Mouse (Mus musculus) heart, embryonic 13.5 days (tissue): ENCODE results near the gene Cldn15. TPM values are rescaled to one million over a fixed set of nuclear protein-coding genes. Genes with fewer than 3 reads are reported as not detected.

Experiments
- ATAC-seq: fragments of 200-750 bp; cut with Nextera tagmentation; 2 replicates; pipeline ENCODE4 v1.8.0; 2017; ENCODE audit warnings: moderate TSS enrichment; ENCODE audit not compliant: insufficient number of reproducible peaks, low FRiP score, low TSS enrichment; ENCODE audit errors: extremely low read depth
- H3K27ac ChIP-seq: fragments of 300-500 bp; sonication (generic); replicated peaks from 2 replicates; pipeline ENCODE4 v1.5.1; 2015; ENCODE audit warnings: moderate library complexity, mild to moderate bottlenecking, inconsistent platforms
- H3K27me3 ChIP-seq: fragments of 300-500 bp; sonication (generic); replicated peaks from 2 replicates; pipeline ENCODE4 v1.6.1; 2015; ENCODE audit warnings: mild to moderate bottlenecking, inconsistent platforms
- H3K36me3 ChIP-seq: fragments of 300-500 bp; sonication (generic); 2 replicates; pipeline ENCODE4 v1.6.1; 2015; ENCODE audit warnings: mild to moderate bottlenecking, inconsistent platforms
- H3K4me1 ChIP-seq: fragments of 300-500 bp; sonication (generic); 2 replicates; pipeline ENCODE4 v1.6.1; 2015; ENCODE audit warnings: inconsistent platforms
- H3K4me2 ChIP-seq: fragments of 300-500 bp; sonication (generic); 2 replicates; pipeline ENCODE4 v1.6.1; 2015; ENCODE audit warnings: inconsistent platforms, mild to moderate bottlenecking, moderate library complexity
- H3K4me3 ChIP-seq: fragments of 300-500 bp; sonication (generic); 2 replicates; pipeline ENCODE4 v1.5.1; 2015; ENCODE audit warnings: moderate library complexity, mild to moderate bottlenecking, inconsistent platforms
- H3K9ac ChIP-seq: fragments of 300-500 bp; sonication (generic); 2 replicates; pipeline ENCODE4 v1.6.1; 2015; ENCODE audit warnings: inconsistent platforms, mild to moderate bottlenecking, moderate library complexity
- H3K9me3 ChIP-seq: fragments of 300-500 bp; sonication (generic); 2 replicates; pipeline ENCODE4 v1.6.1; 2016; ENCODE audit warnings: inconsistent platforms
- WGBS: fragments of 180-500 bp; shearing (Covaris S2); methylation state at CpG from one replicate; pipeline ENCODE4 v1.1.7; 2015; ENCODE audit warnings: mixed read lengths; 5-methylcytosine and 5-hydroxymethylcytosine counted together
- polyA plus RNA-seq: library from polyadenylated mRNA; unstranded; fragments of >200 nt; fragmentation: Nextera tagmentation; extraction: Ambion mirVana; gene quantifications from 2 replicates; pipeline ENCODE4 v1.2.1, GENCODE M21; 2015

Cldn15 gene
- polyA plus RNA-seq, 1 experiment from 2014 or later, result 4.3 TPM

- Histone ChIP-seq H3K9ac (peak overlapping the region; percentile 93), H3K9me3 (no peaks in the 10 kb centered on the region), H3K27ac (peak overlapping the region; percentile 85), H3K4me2 (peak overlapping the region; percentile 91), H3K4me1 (peaks cover 53% of the 10 kb centered on the region), H3K36me3 (peaks cover 37% of the 10 kb centered on the region), H3K4me3 (peak overlapping the region; percentile 78), H3K27me3 (no peaks in the 10 kb centered on the region)
- no peak for ATAC-seq
- WGBS, result 71% methylated on average over 8 of the region's 8 CpGs
Measured at GRCm38 (mm10) chr5:136962966-136963540, 3.4 kb upstream of the Cldn15 start.

GRCm38 (mm10) chr5:136965210-136965609 lies 1.2 kb upstream of the Cldn15 start:
- 0 out of 2 replicates have a peak overlapping the region, but pooled peaks have one; percentile 19 for H3K9ac ChIP-seq
- peaks cover 37% of the 10 kb centered on the region for H3K36me3 ChIP-seq
- H3K27me3 ChIP-seq, result no peaks in the 10 kb centered on the region
- H3K4me3 ChIP-seq, result no peak overlapping the region
- peak; percentile 38; the same call in 1 of the 2 replicates for ATAC-seq
- peak overlapping the region; percentile 84 for H3K27ac ChIP-seq
- peak overlapping the region; percentile 16; the same call in 1 of the 2 replicates for H3K4me2 ChIP-seq
- H3K9me3 ChIP-seq, result no peaks in the 10 kb centered on the region
- 68% methylated on average over 9 of the region's 9 CpGs for WGBS
- H3K4me1 ChIP-seq, result peaks cover 53% of the 10 kb centered on the region

- H3K27ac ChIP-seq, result peak overlapping the region; percentile 84
- H3K9me3 ChIP-seq, result no peaks in the 10 kb centered on the region
- H3K36me3 ChIP-seq, result peaks cover 37% of the 10 kb centered on the region
- 84% methylated on average over 8 of the region's 8 CpGs for WGBS
- peak overlapping the region; percentile 27 for H3K4me2 ChIP-seq
- H3K4me1 ChIP-seq, result peaks cover 53% of the 10 kb centered on the region
- H3K27me3 ChIP-seq, result no peaks in the 10 kb centered on the region
- no peak for ATAC-seq
- peak overlapping the region; percentile 71 for H3K9ac ChIP-seq
- H3K4me3 ChIP-seq, result no peak overlapping the region
Measured at GRCm38 (mm10) chr5:136965686-136966085, 730 bp upstream of the Cldn15 start.

- H3K9ac ChIP-seq, result peak overlapping the region; percentile 71
- peak overlapping the region; percentile 84 for H3K27ac ChIP-seq
- H3K9me3 ChIP-seq, result no peaks in the 10 kb centered on the region
- no peaks in the 10 kb centered on the region for H3K27me3 ChIP-seq
- H3K36me3 ChIP-seq, result peaks cover 37% of the 10 kb centered on the region
- peaks cover 47% of the 10 kb centered on the region for H3K4me1 ChIP-seq
- ATAC-seq, result no peak
- no peak overlapping the region for H3K4me2 ChIP-seq
- no peak overlapping the region for H3K4me3 ChIP-seq
- WGBS, result 86% methylated on average over 4 of the region's 4 CpGs
Measured at GRCm38 (mm10) chr5:136966861-136967455, 542 bp downstream of the Cldn15 start.

- Histone ChIP-seq H3K27me3 (no peaks in the 10 kb centered on the region), H3K9ac (no peak overlapping the region), H3K36me3 (peaks cover 37% of the 10 kb centered on the region), H3K4me2 (peak overlapping the region; percentile 13; the same call in 1 of the 2 replicates), H3K4me1 (peaks cover 47% of the 10 kb centered on the region), H3K27ac (peak overlapping the region; percentile 84), H3K9me3 (no peaks in the 10 kb centered on the region), H3K4me3 (no peak overlapping the region)
- no peak for ATAC-seq
- 51% methylated on average over 10 of the region's 10 CpGs for WGBS
Measured at GRCm38 (mm10) chr5:136967592-136967991, 1.2 kb downstream of the Cldn15 start.

- Histone ChIP-seq H3K36me3 (peaks cover 8% of the 10 kb centered on the region), H3K27me3 (no peaks in the 10 kb centered on the region), H3K4me2 (no peak overlapping the region), H3K9me3 (no peaks in the 10 kb centered on the region), H3K4me3 (no peak overlapping the region), H3K27ac (no peak overlapping the region), H3K4me1 (peaks cover 19% of the 10 kb centered on the region), H3K9ac (no peak overlapping the region)
- 52% methylated on average over 1 of the region's 1 CpGs for WGBS
- no peak for ATAC-seq
Measured at GRCm38 (mm10) chr5:136970703-136971102, 4.3 kb downstream of the Cldn15 start.

GRCm38 (mm10) chr5:136973670-136974069 lies 7.3 kb downstream of the Cldn15 start:
- H3K4me3 ChIP-seq, result no peak overlapping the region
- H3K27ac ChIP-seq, result no peak overlapping the region
- H3K9me3 ChIP-seq, result no peaks in the 10 kb centered on the region
- ATAC-seq, result no peak
- H3K4me2 ChIP-seq, result no peak overlapping the region
- WGBS, result 58% methylated on average over 8 of the region's 8 CpGs
- no peak overlapping the region for H3K9ac ChIP-seq
- H3K4me1 ChIP-seq, result no peaks in the 10 kb centered on the region
- H3K36me3 ChIP-seq, result no peaks in the 10 kb centered on the region
- no peaks in the 10 kb centered on the region for H3K27me3 ChIP-seq

- H3K36me3 ChIP-seq, result peaks cover 22% of the 10 kb centered on the region
- H3K9me3 ChIP-seq, result no peaks in the 10 kb centered on the region
- H3K4me1 ChIP-seq, result no peaks in the 10 kb centered on the region
- no peak overlapping the region for H3K27ac ChIP-seq
- no peak overlapping the region for H3K9ac ChIP-seq
- no peak for ATAC-seq
- no peak overlapping the region for H3K4me2 ChIP-seq
- H3K27me3 ChIP-seq, result no peaks in the 10 kb centered on the region
- WGBS, result 64% methylated on average over 4 of the region's 4 CpGs
- H3K4me3 ChIP-seq, result no peak overlapping the region
Measured at GRCm38 (mm10) chr5:136977769-136978168, 11.4 kb downstream of the Cldn15 start.

GRCm38 (mm10) chr5:136979762-136980161 lies 13.3 kb downstream of the Cldn15 start:
- Histone ChIP-seq H3K4me2 (no peak overlapping the region), H3K27me3 (no peaks in the 10 kb centered on the region), H3K9me3 (no peaks in the 10 kb centered on the region), H3K36me3 (peaks cover 33% of the 10 kb centered on the region), H3K27ac (no peak overlapping the region), H3K4me3 (no peak overlapping the region), H3K4me1 (no peaks in the 10 kb centered on the region), H3K9ac (no peak overlapping the region)
- WGBS, result 75% methylated on average over 2 of the region's 2 CpGs
- ATAC-seq, result no peak

- WGBS, result 87% methylated on average over 8 of the region's 8 CpGs
- Histone ChIP-seq H3K4me3 (no peak overlapping the region), H3K4me2 (no peak overlapping the region), H3K4me1 (peaks cover 5% of the 10 kb centered on the region), H3K27me3 (no peaks in the 10 kb centered on the region), H3K27ac (no peak overlapping the region), H3K9me3 (no peaks in the 10 kb centered on the region), H3K9ac (no peak overlapping the region), H3K36me3 (peaks cover 34% of the 10 kb centered on the region)
- ATAC-seq, result no peak
Measured at GRCm38 (mm10) chr5:136980974-136981373, 14.6 kb downstream of the Cldn15 start.

- Histone ChIP-seq H3K27ac (no peak overlapping the region), H3K4me1 (peaks cover 9% of the 10 kb centered on the region), H3K4me3 (no peak overlapping the region), H3K9ac (no peak overlapping the region), H3K4me2 (no peak overlapping the region), H3K27me3 (no peaks in the 10 kb centered on the region), H3K9me3 (no peaks in the 10 kb centered on the region), H3K36me3 (peaks cover 34% of the 10 kb centered on the region)
- ATAC-seq, result no peak
- WGBS, result 46% methylated on average over 15 of the region's 16 CpGs
Measured at GRCm38 (mm10) chr5:136982338-136982930, 16.0 kb downstream of the Cldn15 start.
